Mouse (Mus musculus) C2C12 (cell line): ENCODE measurements at regions not wholly inside any gene's neighbourhood (a gene's known extent, or its start where the extent isn't known, plus 50 kb on each side); places are given as distances from the start of the nearest gene placed in this dataset.

Source experiments
- CTCF ChIP-seq: IDR thresholded peaks from one replicate; pipeline ENCODE4 v1.5.1; 2011; ENCODE audit not compliant: control insufficient read depth, insufficient read depth, insufficient read length
- MAX ChIP-seq: IDR thresholded peaks from one replicate; pipeline ENCODE4 v1.6.1; 2011; ENCODE audit warnings: mild to moderate bottlenecking, control low read depth

GRCm38 (mm10) chr14:67613691-67614090, 1604.7 kb upstream of the Gulo start:
- no peak for TF ChIP-seq CTCF
- TF ChIP-seq MAX: no peak
